Mouse (Mus musculus) cortical plate, adult 2 months (tissue): ENCODE data around the gene Mamdc4.

Experiments used
- CTCF ChIP-seq: fragments of 200-500 bp; IDR thresholded peaks from 2 replicates; pipeline ENCODE4 v1.5.1; 2011; ENCODE audit warnings: mild to moderate bottlenecking, control low read depth, low read length; ENCODE audit not compliant: insufficient read depth; ENCODE audit errors: extremely low read depth
- POLR2A ChIP-seq: fragments of 200-500 bp; IDR thresholded peaks from 2 replicates; pipeline ENCODE4 v1.6.1; 2011; ENCODE audit warnings: mild to moderate bottlenecking, low read length, control low read depth; ENCODE audit not compliant: insufficient read depth; ENCODE audit errors: extremely low read depth

DNA sequence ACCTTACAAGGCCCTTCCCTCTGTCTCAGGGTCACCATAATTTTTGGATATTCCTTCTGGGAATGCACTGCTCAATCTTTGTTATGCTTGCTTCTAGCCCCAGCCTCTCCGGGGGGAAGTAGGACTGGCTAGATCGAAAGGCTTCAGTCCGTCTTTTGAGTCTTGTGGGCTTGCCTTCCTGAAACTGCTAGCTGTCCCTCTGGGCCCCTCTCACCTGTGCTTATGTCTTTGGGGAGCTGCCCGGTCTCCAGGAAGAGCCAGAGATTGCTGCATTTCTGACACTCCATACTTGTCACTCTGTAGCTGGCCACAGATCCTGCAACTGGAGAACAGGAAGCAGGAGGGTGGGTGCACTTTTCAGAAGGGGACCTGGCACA, 46.2 kb upstream of the Mamdc4 start:
- TF ChIP-seq CTCF = no peak
- TF ChIP-seq POLR2A = no peak
